Mouse (Mus musculus) lung, postnatal 0 days (tissue): ENCODE measurements at regions not wholly inside any gene's neighbourhood (a gene's known extent, or its start where the extent isn't known, plus 50 kb on each side); places are given as distances from the start of the nearest gene placed in this dataset.

ENCODE experiments used
- ATAC-seq: fragments of 200-750 bp; cut with Nextera tagmentation; 2 replicates; pipeline ENCODE4 v1.8.0; 2017; ENCODE audit warnings: moderate library complexity
- DNase-seq: peaks from one replicate; pipeline ENCODE4 v3.0.0-alpha.2; 2016; ENCODE audit warnings: low spot score
- H3K27ac ChIP-seq: fragments of 300-500 bp; sonication (generic); 2 replicates; pipeline ENCODE4 v1.5.1; 2014; ENCODE audit warnings: antibody characterized with exemption, mild to moderate bottlenecking, low read length, mixed read lengths
- H3K27me3 ChIP-seq: fragments of 300-500 bp; sonication (generic); replicated peaks from 2 replicates; pipeline ENCODE4 v1.6.1; 2014; ENCODE audit warnings: low read length, mixed read lengths; ENCODE audit not compliant: insufficient read depth
- H3K36me3 ChIP-seq: fragments of 300-500 bp; sonication (generic); 2 replicates; pipeline ENCODE4 v1.6.1; 2014; ENCODE audit warnings: low read length, mixed read lengths; ENCODE audit not compliant: insufficient read depth
- H3K4me1 ChIP-seq: fragments of 300-500 bp; sonication (generic); 2 replicates; pipeline ENCODE4 v1.6.1; 2014; ENCODE audit warnings: antibody characterized with exemption, low read depth, low read length, mixed read lengths; ENCODE audit not compliant: insufficient read depth
- H3K4me2 ChIP-seq: fragments of 300-500 bp; sonication (generic); replicated peaks from 2 replicates; pipeline ENCODE4 v1.6.1; 2014; ENCODE audit warnings: low read depth, mild to moderate bottlenecking, low read length, moderate library complexity, mixed read lengths
- H3K4me3 ChIP-seq: fragments of 300-500 bp; sonication (generic); 2 replicates; pipeline ENCODE4 v1.5.1; 2014; ENCODE audit warnings: low read depth, low read length
- H3K9ac ChIP-seq: fragments of 300-500 bp; sonication (generic); replicated peaks from 2 replicates; pipeline ENCODE4 v1.6.1; 2014; ENCODE audit warnings: low read depth, mild to moderate bottlenecking
- H3K9me3 ChIP-seq: fragments of 300-500 bp; sonication (generic); 2 replicates; pipeline ENCODE4 v1.6.1; 2016; ENCODE audit warnings: low read length, mixed read lengths
- CTCF ChIP-seq: IDR thresholded peaks from 2 replicates; pipeline ENCODE4 v1.5.1; 2016; ENCODE audit warnings: antibody characterized with exemption, mild to moderate bottlenecking
- EP300 ChIP-seq: IDR thresholded peaks from 2 replicates; pipeline ENCODE4 v1.6.1; 2016; ENCODE audit warnings: antibody characterized with exemption, mild to moderate bottlenecking, control low read depth
- WGBS: fragments of 180-500 bp; shearing (Covaris S2); extraction: QIAGEN DNeasy Blood & Tissue Kit; methylation state at CpG from one replicate; pipeline ENCODE4 v1.1.7; 2014; 5-methylcytosine and 5-hydroxymethylcytosine counted together

- H3K9me3 ChIP-seq = no peaks in the 10 kb centered on the region
- H3K36me3 ChIP-seq = no peaks in the 10 kb centered on the region
These were observed 190.0 kb upstream of the Trib2 start for GRCm38 (mm10) chr12:16006688-16007087.

GRCm38 (mm10) chr12:16006286-16006685 is 189.6 kb upstream of the Trib2 start:
- no peak overlapping the region for H3K27ac ChIP-seq
- WGBS = 91% methylated on average over 5 of the region's 5 CpGs

More at GRCm38 (mm10) chr12:16006688-16007087, 190.0 kb upstream of the Trib2 start:
- WGBS = 65% methylated on average over 5 of the region's 5 CpGs
- ATAC-seq (no peak), DNase-seq (no peak)
- Histone ChIP-seq H3K4me2 (no peak overlapping the region), H3K27me3 (no peaks in the 10 kb centered on the region), H3K4me3 (no peak overlapping the region), H3K27ac (no peak overlapping the region), H3K9ac (no peak overlapping the region), H3K4me1 (peaks cover 5% of the 10 kb centered on the region; the same call in 1 of the 2 replicates)
- no peak for TF ChIP-seq EP300
- TF ChIP-seq CTCF = no peak

GRCm38 (mm10) chr12:16001811-16002210 is 185.1 kb upstream of the Trib2 start:
- ATAC-seq = no peak
- Histone ChIP-seq H3K4me3 (no peak overlapping the region), H3K4me1 (no peaks in the 10 kb centered on the region), H3K27me3 (no peaks in the 10 kb centered on the region), H3K9ac (no peak overlapping the region), H3K9me3 (no peaks in the 10 kb centered on the region), H3K4me2 (no peak overlapping the region), H3K36me3 (no peaks in the 10 kb centered on the region), H3K27ac (no peak overlapping the region)
- DNase-seq = no peak
- 86% methylated on average over 7 of the region's 7 CpGs for WGBS
- TF ChIP-seq EP300 (no peak), CTCF (no peak)

More at GRCm38 (mm10) chr12:16006286-16006685, 189.6 kb upstream of the Trib2 start:
- H3K9ac ChIP-seq = no peak overlapping the region
- TF ChIP-seq EP300 = no peak
- TF ChIP-seq CTCF = no peak
- ATAC-seq (no peak), DNase-seq (no peak)
- no peak overlapping the region for H3K4me2 ChIP-seq
- H3K4me1 ChIP-seq = peaks cover 5% of the 10 kb centered on the region; the same call in 1 of the 2 replicates
- no peak overlapping the region for H3K4me3 ChIP-seq
- no peaks in the 10 kb centered on the region for H3K27me3 ChIP-seq
- H3K9me3 ChIP-seq = no peaks in the 10 kb centered on the region
- no peaks in the 10 kb centered on the region for H3K36me3 ChIP-seq

- ATAC-seq (no peak), DNase-seq (no peak)
- H3K4me3 ChIP-seq = no peak overlapping the region
- no peak overlapping the region for H3K9ac ChIP-seq
- WGBS = 79% methylated on average over 5 of the region's 5 CpGs
- no peaks in the 10 kb centered on the region for H3K36me3 ChIP-seq
- no peak overlapping the region for H3K27ac ChIP-seq
- no peaks in the 10 kb centered on the region for H3K9me3 ChIP-seq
- H3K4me1 ChIP-seq = no peaks in the 10 kb centered on the region
- no peak for TF ChIP-seq EP300
- no peak for TF ChIP-seq CTCF
- no peak overlapping the region for H3K4me2 ChIP-seq
- H3K27me3 ChIP-seq = no peaks in the 10 kb centered on the region
These were observed 184.5 kb upstream of the Trib2 start for GRCm38 (mm10) chr12:16001225-16001624.

GRCm38 (mm10) chr12:15998331-15998730 is 181.6 kb upstream of the Trib2 start:
- Histone ChIP-seq H3K27ac (no peak overlapping the region), H3K4me2 (no peak overlapping the region), H3K27me3 (no peaks in the 10 kb centered on the region), H3K36me3 (no peaks in the 10 kb centered on the region), H3K4me1 (no peaks in the 10 kb centered on the region), H3K9me3 (no peaks in the 10 kb centered on the region), H3K9ac (no peak overlapping the region), H3K4me3 (no peak overlapping the region)
- DNase-seq (no peak), ATAC-seq (no peak)
- TF ChIP-seq EP300 (no peak), CTCF (no peak)

- DNase-seq (no peak), ATAC-seq (no peak)
- H3K9me3 ChIP-seq = no peaks in the 10 kb centered on the region
- no peak for TF ChIP-seq EP300
- no peak for TF ChIP-seq CTCF
- H3K4me2 ChIP-seq = no peak overlapping the region
- no peaks in the 10 kb centered on the region for H3K36me3 ChIP-seq
- H3K27me3 ChIP-seq = no peaks in the 10 kb centered on the region
- H3K4me1 ChIP-seq = no peaks in the 10 kb centered on the region
- no peak overlapping the region for H3K4me3 ChIP-seq
- H3K9ac ChIP-seq = no peak overlapping the region
- H3K27ac ChIP-seq = no peak overlapping the region
- 68% methylated on average over 3 of the region's 3 CpGs for WGBS
These were observed 177.1 kb upstream of the Trib2 start for GRCm38 (mm10) chr12:15993866-15994265.

GRCm38 (mm10) chr12:15986351-15986750 is 169.6 kb upstream of the Trib2 start:
- no peak for ATAC-seq
- Histone ChIP-seq H3K9ac (no peak overlapping the region), H3K27me3 (no peaks in the 10 kb centered on the region), H3K4me3 (no peak overlapping the region), H3K27ac (no peak overlapping the region), H3K4me1 (no peaks in the 10 kb centered on the region), H3K4me2 (no peak overlapping the region), H3K36me3 (no peaks in the 10 kb centered on the region), H3K9me3 (no peaks in the 10 kb centered on the region)
- TF ChIP-seq EP300 = no peak
- TF ChIP-seq CTCF = no peak
- DNase-seq = no peak
